Mouse (Mus musculus) small intestine, adult 10 weeks (tissue): Measurements from ENCODE around the gene Mgme1. TPM values are rescaled to one million over a fixed set of nuclear protein-coding genes. Genes with fewer than 3 reads are reported as not detected.

Experiments
- polyA plus RNA-seq: library from polyadenylated mRNA; stranded (reverse); fragments of 350-450 nt; fragmentation: Illumina TruSeq; extraction: RNeasy Lipid Tissue Mini Kit (QIAGEN cat#74804); gene quantifications from one replicate; pipeline ENCODE4 v1.2.3, GENCODE M21; 2014; ENCODE audit warnings: low replicate concordance

The Mgme1 gene
- polyA plus RNA-seq = 3.2 TPM

DNA sequence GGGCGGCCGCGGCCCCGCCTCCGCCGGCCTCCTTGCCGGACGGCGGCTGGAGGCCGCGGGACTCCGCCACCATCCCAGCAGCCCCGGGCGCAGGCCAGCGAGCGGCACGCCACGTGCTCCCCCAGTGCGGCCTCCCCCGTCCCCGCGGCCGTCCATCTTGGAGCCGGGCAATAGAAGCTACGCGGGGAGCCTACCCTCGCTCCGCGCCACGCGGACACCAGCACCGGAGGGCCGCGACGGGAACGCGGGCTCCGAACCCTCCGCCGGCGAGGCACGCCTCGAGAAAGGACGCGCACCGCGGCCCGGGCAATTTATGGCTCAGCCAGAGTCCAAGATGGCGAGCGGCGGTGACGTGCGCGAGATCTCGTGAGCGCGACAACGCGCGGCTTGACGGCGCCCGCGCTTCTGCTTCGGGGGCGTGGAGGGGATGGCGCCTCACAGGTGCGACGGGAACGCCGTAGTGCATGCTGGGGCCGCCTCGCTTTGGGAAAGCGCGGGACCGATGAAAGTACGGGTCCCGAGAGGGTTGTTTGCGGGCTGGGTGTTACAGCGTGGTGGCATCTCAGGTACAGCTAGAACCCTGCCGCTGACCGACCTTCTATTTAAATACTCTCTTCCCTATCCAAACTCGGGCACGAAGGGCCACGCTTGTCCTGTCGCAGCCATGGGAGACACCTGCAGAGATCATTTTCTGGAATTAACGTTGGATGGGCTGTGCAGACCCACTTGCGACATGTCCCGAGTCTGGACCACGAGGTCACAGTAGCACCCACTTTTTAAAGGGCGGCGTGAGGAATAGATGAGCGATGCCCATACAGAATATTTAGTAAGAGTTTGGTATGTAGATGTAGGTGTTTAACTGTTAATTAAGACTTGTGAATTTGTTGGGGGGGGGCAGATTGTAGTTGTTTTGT, at the start of gene Mgme1, which contains the start of gene Snx5:
Gene Mgme1, plus strand, starts transcription at position 157 of the 914 bp plus-strand sequence.
Gene Snx5, minus strand, starts transcription at position 400 of the 914 bp plus-strand sequence.

Other genes starting within 250 kb of the Mgme1 start
- gene Banf2, start 237.6 kb upstream of the Mgme1 start, polyA plus RNA-seq = not detected
- 258 TPM for gene Snx5, start 243 bp downstream of the Mgme1 start, polyA plus RNA-seq
- 5.1 TPM for gene Ovol2, start 61.5 kb downstream of the Mgme1 start, polyA plus RNA-seq
- gene Kat14, start 98.3 kb downstream of the Mgme1 start, polyA plus RNA-seq = 3.7 TPM
- gene Pet117, start 98.3 kb downstream of the Mgme1 start, polyA plus RNA-seq = 3.2 TPM